Mouse (Mus musculus) myocyte (in vitro differentiated cells): Measurements from ENCODE around the gene Ihh. TPM values are rescaled to one million over a fixed set of nuclear protein-coding genes. Genes with fewer than 3 reads are reported as not detected.

Source experiments
- H3K27me3 ChIP-seq: one replicate; pipeline ENCODE4 v1.6.1; 2011; ENCODE audit not compliant: control insufficient read depth, insufficient read depth, insufficient read length
- H3K36me3 ChIP-seq: one replicate; pipeline ENCODE4 v1.6.1; 2011; ENCODE audit not compliant: control insufficient read depth, insufficient read depth
- H3K4me2 ChIP-seq: one replicate; pipeline ENCODE4 v1.6.1; 2011; ENCODE audit warnings: low read depth, control low read depth
- H3K4me3 ChIP-seq: one replicate; pipeline ENCODE4 v1.5.1; 2011; ENCODE audit warnings: mild to moderate bottlenecking, control low read depth, moderate library complexity
- H3K79me2 ChIP-seq: one replicate; pipeline ENCODE4 v1.6.1; 2011; ENCODE audit not compliant: control insufficient read depth, insufficient read depth
- H3ac ChIP-seq: one replicate; pipeline ENCODE4 v1.6.1; 2011; ENCODE audit not compliant: control insufficient read depth, insufficient read length
- CEBPB ChIP-seq: IDR thresholded peaks from 2 replicates; pipeline ENCODE4 v1.6.1; 2011; ENCODE audit warnings: mild to moderate bottlenecking, moderate library complexity; ENCODE audit not compliant: poor library complexity, insufficient read depth, severe bottlenecking
- E2F4 ChIP-seq: IDR thresholded peaks from one replicate; pipeline ENCODE4 v1.6.1; 2011; ENCODE audit warnings: mild to moderate bottlenecking, control low read depth, moderate library complexity; ENCODE audit not compliant: insufficient read depth
- MAX ChIP-seq: IDR thresholded peaks from one replicate; pipeline ENCODE4 v1.6.1; 2011; ENCODE audit warnings: low read depth, mild to moderate bottlenecking, control low read depth
- MYOD1 ChIP-seq, 3 experiments: IDR thresholded peaks; one replicate each; pipeline ENCODE4 v1.6.1; 2011; ENCODE audit warnings: control low read depth in 2 of 3, low read depth in 2 of 3, mild to moderate bottlenecking in 2 of 3, moderate library complexity in 1 of 3; ENCODE audit not compliant: insufficient read length in 2 of 3, control insufficient read depth in 1 of 3
- MYOG ChIP-seq, 3 experiments: IDR thresholded peaks; one replicate each; pipeline ENCODE4 v1.6.1; 2011; ENCODE audit warnings: control low read depth in 2 of 3, low read depth in 2 of 3, mild to moderate bottlenecking in 2 of 3; ENCODE audit not compliant: insufficient read length in 2 of 3, control insufficient read depth in 1 of 3, insufficient read depth in 1 of 3
- POLR2A ChIP-seq: IDR thresholded peaks from one replicate; pipeline ENCODE4 v1.6.1; 2011; ENCODE audit warnings: low read depth, mild to moderate bottlenecking, control low read depth, moderate library complexity; ENCODE audit not compliant: insufficient read length
- POLR2AphosphoS2 ChIP-seq: IDR thresholded peaks from one replicate; pipeline ENCODE4 v1.6.1; 2011; ENCODE audit warnings: low read depth, control low read depth; ENCODE audit not compliant: insufficient read length
- REST ChIP-seq: IDR thresholded peaks from one replicate; pipeline ENCODE4 v1.6.1; 2011; ENCODE audit warnings: mild to moderate bottlenecking, control low read depth, moderate library complexity; ENCODE audit not compliant: insufficient read depth, insufficient read length
- SRF ChIP-seq: IDR thresholded peaks from one replicate; pipeline ENCODE4 v1.6.1; 2011; ENCODE audit warnings: low read depth; ENCODE audit not compliant: control insufficient read depth, insufficient read length
- TCF12 ChIP-seq: IDR thresholded peaks from one replicate; pipeline ENCODE4 v1.6.1; 2011; ENCODE audit warnings: mild to moderate bottlenecking, control low read depth; ENCODE audit not compliant: poor library complexity, insufficient read depth, severe bottlenecking
- TCF3 ChIP-seq: IDR thresholded peaks from one replicate; pipeline ENCODE4 v1.6.1; 2011; ENCODE audit warnings: low read depth, control low read depth; ENCODE audit not compliant: insufficient read length
- USF1 ChIP-seq: IDR thresholded peaks from one replicate; pipeline ENCODE4 v1.6.1; 2011; ENCODE audit warnings: low read depth, mild to moderate bottlenecking, control low read depth, moderate library complexity
- polyA plus RNA-seq: library from polyadenylated mRNA; unstranded; fragments of >200 nt; fragmentation: generic; extraction: Trizol; gene quantifications from one replicate; pipeline ENCODE4 v1.2.1, GENCODE M21; 2012; ENCODE audit warnings: missing spikeins

The Ihh gene
- polyA plus RNA-seq, 1 experiment = 0.07 TPM

DNA sequence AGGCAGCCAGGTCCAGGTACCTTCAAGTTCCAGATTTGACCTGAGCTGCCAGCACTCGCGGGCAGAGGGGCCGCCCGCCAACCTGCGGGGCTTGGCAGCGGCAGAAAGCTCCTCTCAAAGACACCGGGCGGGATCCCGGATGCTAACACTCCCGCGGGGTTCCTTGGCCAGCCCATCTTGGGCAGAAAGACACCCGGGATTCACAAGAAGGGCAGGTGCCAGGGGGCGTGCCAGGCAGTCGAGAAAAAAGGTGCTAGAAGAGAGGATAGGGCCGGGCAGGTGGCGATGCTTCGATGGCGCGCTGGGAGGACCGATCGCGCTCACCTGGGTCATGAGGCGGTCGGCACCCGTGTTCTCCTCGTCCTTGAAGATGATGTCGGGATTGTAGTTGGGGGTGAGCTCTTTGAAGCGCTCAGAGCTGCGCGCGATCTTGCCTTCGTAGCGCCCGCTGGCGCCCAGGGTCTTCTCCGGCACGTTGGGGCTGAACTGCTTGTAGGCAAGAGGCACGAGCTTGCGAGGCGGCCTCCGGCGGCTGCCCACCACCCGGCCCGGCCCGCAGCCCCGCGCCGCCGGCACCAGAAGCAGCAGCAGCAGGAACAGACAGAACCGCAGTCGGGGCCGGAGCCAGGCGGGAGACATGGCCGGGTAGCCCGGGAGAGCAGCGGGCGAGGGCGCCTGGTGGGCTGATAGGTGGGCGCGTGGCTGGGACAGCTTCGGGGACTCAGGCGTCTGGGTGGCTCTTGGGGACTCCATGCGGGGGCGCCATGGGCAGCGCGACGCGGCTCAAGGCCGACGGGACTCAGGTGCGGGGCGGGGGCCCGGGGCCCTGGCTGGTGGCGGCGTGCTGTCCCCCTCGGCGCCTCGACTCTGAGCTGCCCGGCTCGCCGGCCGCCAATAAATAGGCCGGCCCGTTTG lies 639 bp downstream of the Ihh start:
- Histone ChIP-seq H3K27me3 (peaks cover 80% of the 10 kb centered on the region), H3K36me3 (no peaks in the 10 kb centered on the region), H3ac (no peak overlapping the region), H3K4me2 (no peak overlapping the region), H3K79me2 (no peaks in the 10 kb centered on the region), H3K4me3 (no peak overlapping the region)
- TF ChIP-seq TCF12 (no peak), TCF3 (no peak), E2F4 (no peak), CEBPB (no peak), POLR2AphosphoS2 (no peak), POLR2A (no peak), MAX (no peak), SRF (no peak), USF1 (no peak), MYOD1 (IDR thresholded peaks at IDR 0.05; ENCODE audit: control insufficient read depth in 1 of 3, insufficient read length in 2 of 3, low read depth in 2 of 3) (no peak), MYOG (IDR thresholded peaks at IDR 0.05; ENCODE audit: control insufficient read depth in 1 of 3, insufficient read depth in 1 of 3, insufficient read length in 2 of 3, low read depth in 2 of 3) (no peak), REST (no peak)

DNA sequence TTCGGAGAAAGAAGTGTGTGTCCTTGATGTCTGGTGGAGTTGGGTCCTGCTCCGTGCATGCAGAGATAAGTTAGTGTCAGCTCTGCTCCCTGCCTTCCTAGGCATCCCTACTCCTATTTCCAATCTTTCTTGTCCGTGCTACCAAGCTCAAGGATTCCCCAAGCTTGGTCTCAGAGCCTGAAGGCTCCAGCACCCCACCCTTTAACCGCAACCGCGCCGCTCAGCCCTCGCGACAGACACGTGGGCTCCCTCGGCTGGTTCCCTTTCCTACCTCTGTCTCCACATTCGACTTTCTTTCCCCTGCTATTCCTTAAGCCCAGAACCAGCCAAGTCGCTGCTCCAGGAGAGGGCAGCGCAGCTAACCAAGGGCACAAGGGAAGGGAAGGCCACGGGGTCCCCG lies 1.4 kb downstream of the Ihh start:
- Histone ChIP-seq H3ac (no peak overlapping the region), H3K4me3 (no peak overlapping the region), H3K27me3 (peaks cover 88% of the 10 kb centered on the region), H3K36me3 (no peaks in the 10 kb centered on the region), H3K4me2 (no peak overlapping the region), H3K79me2 (no peaks in the 10 kb centered on the region)
- TF ChIP-seq TCF12 = no peak
- no peak for TF ChIP-seq SRF
- TF ChIP-seq TCF3 = no peak
- TF ChIP-seq POLR2A = no peak
- TF ChIP-seq MYOD1 (IDR thresholded peaks at IDR 0.05; ENCODE audit: control insufficient read depth in 1 of 3, insufficient read length in 2 of 3, low read depth in 2 of 3) = no peak
- TF ChIP-seq MAX = no peak
- TF ChIP-seq E2F4 = no peak
- TF ChIP-seq REST = no peak
- TF ChIP-seq POLR2AphosphoS2 = no peak
- TF ChIP-seq USF1 = no peak
- TF ChIP-seq CEBPB = no peak
- TF ChIP-seq MYOG (IDR thresholded peaks at IDR 0.05; ENCODE audit: control insufficient read depth in 1 of 3, insufficient read depth in 1 of 3, insufficient read length in 2 of 3, low read depth in 2 of 3) = no peak

DNA sequence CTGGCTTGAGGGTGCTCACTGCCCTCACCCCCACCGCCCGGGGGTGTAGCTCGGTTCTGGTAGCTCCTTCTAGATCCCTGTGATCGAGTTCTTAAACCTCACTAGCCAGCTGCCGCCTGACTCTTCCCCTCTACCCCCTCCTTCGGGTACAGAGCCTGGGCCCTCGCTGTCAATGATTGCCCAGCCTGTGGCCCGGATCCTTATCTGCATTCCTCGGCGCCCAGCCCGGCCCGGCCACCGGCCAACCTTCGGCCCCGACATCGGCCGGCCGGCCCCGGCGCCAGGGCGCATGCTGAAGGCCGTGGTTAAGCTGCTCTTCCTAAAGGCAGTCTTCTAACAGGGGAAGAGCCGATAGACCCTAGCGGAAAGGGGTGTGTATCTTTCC lies 1.8 kb downstream of the Ihh start:
- no peaks in the 10 kb centered on the region for H3K36me3 ChIP-seq
- H3K4me3 ChIP-seq = no peak overlapping the region
- peaks cover 90% of the 10 kb centered on the region for H3K27me3 ChIP-seq
- no peaks in the 10 kb centered on the region for H3K79me2 ChIP-seq
- TF ChIP-seq TCF12 (no peak), MAX (no peak), SRF (no peak), CEBPB (no peak), REST (no peak), POLR2AphosphoS2 (no peak)
- H3ac ChIP-seq = no peak overlapping the region
- H3K4me2 ChIP-seq = no peak overlapping the region

DNA sequence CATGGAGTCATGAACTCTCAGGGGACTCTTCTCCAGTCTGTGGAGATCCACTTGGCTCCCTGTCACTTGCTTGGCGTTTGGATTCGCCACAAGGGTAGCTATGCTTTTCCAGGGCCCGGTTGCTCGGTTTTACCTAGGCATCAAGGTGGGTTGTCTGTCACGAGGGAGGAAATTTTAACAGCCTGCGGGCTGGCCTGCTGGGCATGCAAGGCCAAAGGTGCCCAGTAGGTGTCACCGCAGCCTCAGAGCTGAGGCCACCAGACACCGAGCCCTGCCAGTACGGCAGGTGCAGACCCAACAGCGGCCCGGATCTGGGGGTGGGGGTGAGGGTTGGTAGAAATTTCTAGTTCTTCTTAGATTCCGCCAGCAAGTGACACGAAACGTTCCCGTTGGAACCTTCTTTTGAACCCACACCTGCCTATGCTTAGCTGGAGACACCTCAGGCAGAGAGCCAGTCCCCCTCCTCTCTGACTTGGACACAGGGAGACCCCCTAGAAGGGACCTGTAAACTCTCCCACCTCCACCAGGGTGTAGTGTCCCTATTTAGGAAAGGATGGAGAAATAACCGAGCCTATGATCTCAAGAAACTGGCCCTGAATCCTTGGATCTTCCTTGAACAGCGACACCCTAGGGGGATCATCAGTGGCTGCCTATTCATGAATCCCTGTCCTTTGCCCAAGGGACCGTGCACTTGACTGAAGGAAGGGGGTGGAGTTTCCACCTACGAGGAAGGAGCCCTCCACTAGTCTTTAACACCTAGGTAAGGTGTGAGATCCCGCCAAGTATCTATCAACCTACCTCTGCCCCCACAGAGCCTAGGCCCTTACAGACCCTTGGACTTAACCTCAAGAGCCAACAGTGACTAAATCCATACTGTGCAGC lies 2.4 kb downstream of the Ihh start:
- peaks cover 87% of the 10 kb centered on the region for H3K27me3 ChIP-seq

More for the DNA sequence above, 2.4 kb downstream of the Ihh start:
- TF ChIP-seq POLR2A (no peak), TCF12 (no peak), SRF (no peak), MYOD1 (IDR thresholded peaks at IDR 0.05; ENCODE audit: control insufficient read depth in 1 of 3, insufficient read length in 2 of 3, low read depth in 2 of 3) (peak in 2 of 3 experiments; percentile 40 to 66), MYOG (IDR thresholded peaks at IDR 0.05; ENCODE audit: control insufficient read depth in 1 of 3, insufficient read depth in 1 of 3, insufficient read length in 2 of 3, low read depth in 2 of 3) (peak in 2 of 3 experiments; percentile 14 to 54), USF1 (no peak), E2F4 (no peak), REST (no peak), POLR2AphosphoS2 (no peak), CEBPB (no peak), MAX (no peak), TCF3 (no peak)
- no peak overlapping the region for H3K4me2 ChIP-seq
- H3ac ChIP-seq = no peak overlapping the region
- H3K36me3 ChIP-seq = no peaks in the 10 kb centered on the region
- no peak overlapping the region for H3K4me3 ChIP-seq
- H3K79me2 ChIP-seq = no peaks in the 10 kb centered on the region
